Mouse (Mus musculus): ENCODE measurements around the gene Creld2.
"Not testable (repeated sequence)": the region's sequence is repeated elsewhere in the genome, so short reads cannot be mapped to it uniquely, and the experiment has no call there.

Gene Creld2

GRCm38 (mm10) chr15:88819026-88819905 is at the start of gene Creld2, which contains the start of gene Alg12:
Gene Creld2, plus strand, starts transcription at chr15:88819646.
Gene Alg12, minus strand, starts transcription at chr15:88819318.
- DNase-seq (ENCODE audit: inconsistent age in 2 of 2, low spot score in 1 of 2) = peak; percentile 100

GRCm38 (mm10) chr15:88774630-88775029 is 44.8 kb upstream of the Creld2 start:
- not testable (repeated sequence) for DNase-seq (ENCODE audit: inconsistent age in 2 of 2, low spot score in 1 of 2)

GRCm38 (mm10) chr15:88792140-88792850 is 27.2 kb upstream of the Creld2 start:
- no peak for DNase-seq (ENCODE audit: inconsistent age in 2 of 2, low spot score in 1 of 2)

- not testable (repeated sequence) for DNase-seq (ENCODE audit: inconsistent age in 2 of 2, low spot score in 1 of 2)
These were observed 24.7 kb upstream of the Creld2 start for GRCm38 (mm10) chr15:88794729-88795128.

GRCm38 (mm10) chr15:88799950-88800371 is 19.5 kb upstream of the Creld2 start:
- no peak for DNase-seq (ENCODE audit: inconsistent age in 2 of 2, low spot score in 1 of 2)

GRCm38 (mm10) chr15:88800921-88801354 is 18.5 kb upstream of the Creld2 start:
- no peak for DNase-seq (ENCODE audit: inconsistent age in 2 of 2, low spot score in 1 of 2)

- no peak for DNase-seq (ENCODE audit: inconsistent age in 2 of 2, low spot score in 1 of 2)
These were observed 17.5 kb upstream of the Creld2 start for GRCm38 (mm10) chr15:88801903-88802302.

- DNase-seq (ENCODE audit: inconsistent age in 2 of 2, low spot score in 1 of 2) = no peak
These were observed 17.1 kb upstream of the Creld2 start for GRCm38 (mm10) chr15:88802348-88802747.

GRCm38 (mm10) chr15:88808121-88808520 is 11.3 kb upstream of the Creld2 start:
- DNase-seq (ENCODE audit: inconsistent age in 2 of 2, low spot score in 1 of 2) = no peak

GRCm38 (mm10) chr15:88810369-88810768 is 9.1 kb upstream of the Creld2 start:
- no peak for DNase-seq (ENCODE audit: inconsistent age in 2 of 2, low spot score in 1 of 2)

- DNase-seq (ENCODE audit: inconsistent age in 2 of 2, low spot score in 1 of 2) = no peak
These were observed 6.2 kb upstream of the Creld2 start for GRCm38 (mm10) chr15:88813262-88813661.

GRCm38 (mm10) chr15:88813873-88814272 is 5.6 kb upstream of the Creld2 start:
- DNase-seq (ENCODE audit: inconsistent age in 2 of 2, low spot score in 1 of 2) = not testable (repeated sequence)

- DNase-seq (ENCODE audit: inconsistent age in 2 of 2, low spot score in 1 of 2) = peak in 1 of 2 experiments; percentile 59
These were observed 4.9 kb upstream of the Creld2 start for GRCm38 (mm10) chr15:88814411-88815047.

- DNase-seq (ENCODE audit: inconsistent age in 2 of 2, low spot score in 1 of 2) = peak in 1 of 2 experiments; percentile 69
These were observed 4.2 kb upstream of the Creld2 start for GRCm38 (mm10) chr15:88815196-88815700.

GRCm38 (mm10) chr15:88819906-88820303 is 459 bp downstream of the Creld2 start:
- DNase-seq (ENCODE audit: inconsistent age in 2 of 2, low spot score in 1 of 2) = no peak

- no peak for DNase-seq (ENCODE audit: inconsistent age in 2 of 2, low spot score in 1 of 2)
These were observed 2.0 kb downstream of the Creld2 start for GRCm38 (mm10) chr15:88821403-88821802.

- DNase-seq (ENCODE audit: inconsistent age in 2 of 2, low spot score in 1 of 2) = peak in 1 of 2 experiments; percentile 51
These were observed 3.1 kb downstream of the Creld2 start for GRCm38 (mm10) chr15:88822513-88822912.

GRCm38 (mm10) chr15:88823376-88823775 is 3.9 kb downstream of the Creld2 start:
- DNase-seq (ENCODE audit: inconsistent age in 2 of 2, low spot score in 1 of 2) = no peak

- DNase-seq (ENCODE audit: inconsistent age in 2 of 2, low spot score in 1 of 2) = no peak
These were observed 8.0 kb downstream of the Creld2 start for GRCm38 (mm10) chr15:88827466-88827865.

- peak; percentile 82 to 92 for DNase-seq (ENCODE audit: inconsistent age in 2 of 2, low spot score in 1 of 2)
These were observed 8.7 kb downstream of the Creld2 start for GRCm38 (mm10) chr15:88827991-88828799.

Measured in adrenal gland, adult (tissue).